Mouse (Mus musculus): ENCODE data around the gene Dclre1a.

The Dclre1a gene

GRCm38 (mm10) chr19:56547456-56548229, at the start of gene Dclre1a:
Gene Dclre1a (minus strand): TSS chr19:56548222.
- TF ChIP-seq NANOG (IDR thresholded peaks at IDR 0.05; ENCODE audit: borderline replicate concordance, low read length) = no peak
- no peak for TF ChIP-seq CTCF (conservative IDR thresholded peaks at IDR 0.05; ENCODE audit: low read length)
- TF ChIP-seq POU5F1 (IDR thresholded peaks at IDR 0.05; ENCODE audit: borderline replicate concordance, low read length) = no peak
- Histone ChIP-seq H3K4me1 (replicated peaks; ENCODE audit: low read depth, low read length) (peaks cover 32% of the 10 kb centered on the region), H3K27me3 (ENCODE audit: insufficient read depth, low read length) (no peaks in the 10 kb centered on the region), H3K36me3 (ENCODE audit: insufficient read depth, low read length) (peaks cover 47% of the 10 kb centered on the region), H3K9me3 (ENCODE audit: low read length) (no peaks in the 10 kb centered on the region), H3K4me3 (replicated peaks; ENCODE audit: low read length) (peak within 1 kb of the TSS; percentile 91)

- Histone ChIP-seq H3K36me3 (ENCODE audit: insufficient read depth, low read length) (peaks cover 88% of the 10 kb centered on the region), H3K27me3 (ENCODE audit: insufficient read depth, low read length) (no peaks in the 10 kb centered on the region), H3K9me3 (ENCODE audit: low read length) (no peaks in the 10 kb centered on the region), H3K4me1 (replicated peaks; ENCODE audit: low read depth, low read length) (peaks cover 21% of the 10 kb centered on the region), H3K4me3 (replicated peaks; ENCODE audit: low read length) (no peak overlapping the region)
- TF ChIP-seq POU5F1 (IDR thresholded peaks at IDR 0.05; ENCODE audit: borderline replicate concordance, low read length) (no peak), CTCF (conservative IDR thresholded peaks at IDR 0.05; ENCODE audit: low read length) (no peak), NANOG (IDR thresholded peaks at IDR 0.05; ENCODE audit: borderline replicate concordance, low read length) (no peak)
Observed at GRCm38 (mm10) chr19:56592472-56592871, 44.5 kb upstream of the Dclre1a start.

GRCm38 (mm10) chr19:56590250-56590649, 42.2 kb upstream of the Dclre1a start:
- Histone ChIP-seq H3K9me3 (ENCODE audit: low read length) (no peaks in the 10 kb centered on the region), H3K27me3 (ENCODE audit: insufficient read depth, low read length) (no peaks in the 10 kb centered on the region), H3K4me3 (replicated peaks; ENCODE audit: low read length) (no peak overlapping the region), H3K4me1 (replicated peaks; ENCODE audit: low read depth, low read length) (peaks cover 18% of the 10 kb centered on the region), H3K36me3 (ENCODE audit: insufficient read depth, low read length) (peaks cover 88% of the 10 kb centered on the region)
- no peak for TF ChIP-seq NANOG (IDR thresholded peaks at IDR 0.05; ENCODE audit: borderline replicate concordance, low read length)
- TF ChIP-seq CTCF (conservative IDR thresholded peaks at IDR 0.05; ENCODE audit: low read length) = no peak
- TF ChIP-seq POU5F1 (IDR thresholded peaks at IDR 0.05; ENCODE audit: borderline replicate concordance, low read length) = no peak

GRCm38 (mm10) chr19:56589455-56589854, 41.4 kb upstream of the Dclre1a start:
- Histone ChIP-seq H3K36me3 (ENCODE audit: insufficient read depth, low read length) (peaks cover 82% of the 10 kb centered on the region), H3K4me1 (replicated peaks; ENCODE audit: low read depth, low read length) (peaks cover 10% of the 10 kb centered on the region; the same call in 1 of the 2 replicates), H3K4me3 (replicated peaks; ENCODE audit: low read length) (no peak overlapping the region), H3K9me3 (ENCODE audit: low read length) (no peaks in the 10 kb centered on the region), H3K27me3 (ENCODE audit: insufficient read depth, low read length) (no peaks in the 10 kb centered on the region)
- TF ChIP-seq NANOG (IDR thresholded peaks at IDR 0.05; ENCODE audit: borderline replicate concordance, low read length) (no peak), POU5F1 (IDR thresholded peaks at IDR 0.05; ENCODE audit: borderline replicate concordance, low read length) (no peak), CTCF (conservative IDR thresholded peaks at IDR 0.05; ENCODE audit: low read length) (no peak)

GRCm38 (mm10) chr19:56589008-56589407, 41.0 kb upstream of the Dclre1a start:
- TF ChIP-seq POU5F1 (IDR thresholded peaks at IDR 0.05; ENCODE audit: borderline replicate concordance, low read length) (no peak), NANOG (IDR thresholded peaks at IDR 0.05; ENCODE audit: borderline replicate concordance, low read length) (no peak), CTCF (conservative IDR thresholded peaks at IDR 0.05; ENCODE audit: low read length) (no peak)

GRCm38 (mm10) chr19:56588205-56588626, 40.2 kb upstream of the Dclre1a start:
- H3K9me3 ChIP-seq (ENCODE audit: low read length) = no peaks in the 10 kb centered on the region
- no peak overlapping the region for H3K4me3 ChIP-seq (replicated peaks; ENCODE audit: low read length)
- H3K4me1 ChIP-seq (replicated peaks; ENCODE audit: low read depth, low read length) = peaks cover 9% of the 10 kb centered on the region; the same call in 1 of the 2 replicates
- no peak for TF ChIP-seq CTCF (conservative IDR thresholded peaks at IDR 0.05; ENCODE audit: low read length)
- H3K27me3 ChIP-seq (ENCODE audit: insufficient read depth, low read length) = no peaks in the 10 kb centered on the region
- peaks cover 79% of the 10 kb centered on the region for H3K36me3 ChIP-seq (ENCODE audit: insufficient read depth, low read length)

More at GRCm38 (mm10) chr19:56589008-56589407, 41.0 kb upstream of the Dclre1a start:
- H3K36me3 ChIP-seq (ENCODE audit: insufficient read depth, low read length) = peaks cover 79% of the 10 kb centered on the region
- H3K4me3 ChIP-seq (replicated peaks; ENCODE audit: low read length) = no peak overlapping the region
- H3K4me1 ChIP-seq (replicated peaks; ENCODE audit: low read depth, low read length) = peaks cover 9% of the 10 kb centered on the region; the same call in 1 of the 2 replicates
- no peaks in the 10 kb centered on the region for H3K9me3 ChIP-seq (ENCODE audit: low read length)
- H3K27me3 ChIP-seq (ENCODE audit: insufficient read depth, low read length) = no peaks in the 10 kb centered on the region

- H3K36me3 ChIP-seq (ENCODE audit: insufficient read depth, low read length) = peaks cover 77% of the 10 kb centered on the region
- H3K4me3 ChIP-seq (replicated peaks; ENCODE audit: low read length) = no peak overlapping the region
- TF ChIP-seq CTCF (conservative IDR thresholded peaks at IDR 0.05; ENCODE audit: low read length) (no peak), POU5F1 (IDR thresholded peaks at IDR 0.05; ENCODE audit: borderline replicate concordance, low read length) (no peak), NANOG (IDR thresholded peaks at IDR 0.05; ENCODE audit: borderline replicate concordance, low read length) (no peak)
- H3K27me3 ChIP-seq (ENCODE audit: insufficient read depth, low read length) = no peaks in the 10 kb centered on the region
- peaks cover 26% of the 10 kb centered on the region for H3K4me1 ChIP-seq (replicated peaks; ENCODE audit: low read depth, low read length)
- H3K9me3 ChIP-seq (ENCODE audit: low read length) = no peaks in the 10 kb centered on the region
Observed at GRCm38 (mm10) chr19:56586320-56586719, 38.3 kb upstream of the Dclre1a start.

- no peaks in the 10 kb centered on the region for H3K9me3 ChIP-seq (ENCODE audit: low read length)
- no peak for TF ChIP-seq POU5F1 (IDR thresholded peaks at IDR 0.05; ENCODE audit: borderline replicate concordance, low read length)
- no peak for TF ChIP-seq CTCF (conservative IDR thresholded peaks at IDR 0.05; ENCODE audit: low read length)
- no peak for TF ChIP-seq NANOG (IDR thresholded peaks at IDR 0.05; ENCODE audit: borderline replicate concordance, low read length)
- peaks cover 62% of the 10 kb centered on the region for H3K36me3 ChIP-seq (ENCODE audit: insufficient read depth, low read length)
- H3K27me3 ChIP-seq (ENCODE audit: insufficient read depth, low read length) = no peaks in the 10 kb centered on the region
- H3K4me1 ChIP-seq (replicated peaks; ENCODE audit: low read depth, low read length) = peaks cover 32% of the 10 kb centered on the region
- H3K4me3 ChIP-seq (replicated peaks; ENCODE audit: low read length) = no peak overlapping the region
Observed at GRCm38 (mm10) chr19:56584288-56584687, 36.3 kb upstream of the Dclre1a start.
